Comparison of ENCODE assay signal across 10 mouse cellular contexts in the genomic region with DNA sequence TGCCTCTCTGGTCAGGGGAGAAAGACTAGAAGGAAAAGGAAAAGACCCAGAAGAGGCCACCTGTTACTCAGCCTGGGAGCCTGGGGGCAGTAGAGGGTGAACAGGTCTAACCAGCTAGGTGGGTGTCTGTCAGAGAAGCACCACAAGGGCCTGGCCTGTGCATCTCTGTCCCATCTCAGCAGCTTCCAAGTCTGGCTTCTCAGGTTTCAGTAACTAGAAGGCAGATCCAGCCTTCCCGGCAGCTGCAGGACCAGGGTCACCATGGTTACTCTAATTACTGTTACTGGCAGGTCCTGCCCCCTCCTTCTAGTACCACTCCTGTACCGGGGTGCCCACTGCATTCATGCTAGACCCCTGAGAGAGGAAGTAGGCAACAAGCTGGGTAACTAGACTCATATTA. TPM values are rescaled to one million over a fixed set of nuclear protein-coding genes. Genes with fewer than 3 reads are reported as not detected.
A peak's percentile ranks its signal among the peaks of the same experiment; 100 is the strongest.
DNase-seq lines count a peak whose midpoint lies in the region; ATAC-seq and TF ChIP-seq lines count a peak whose summit lies in the region.
"Had no signal": no experiment of that assay in that cellular context is flagged by ENCODE, and none has a peak within 500 bp of the region (broad histone marks: within the 10 kb centered on the region; RNA-seq: fewer than 3 reads in every experiment).

No protein-coding gene starts in this region.

- no peaks in the 10 kb centered on the region for H3K9me3 ChIP-seq in lung, embryonic 14.5 days (ENCODE audit: low read depth, low read length)
- H3K9me3 ChIP-seq in forebrain, postnatal 0 days (ENCODE audit: low read length): no peaks in the 10 kb centered on the region
- H3K9me3 ChIP-seq in neural tube, embryonic 13.5 days: no peaks in the 10 kb centered on the region

- WGBS in lung, embryonic 14.5 days: 22% methylated on average over 2 of the region's 2 CpGs
- WGBS in forebrain, postnatal 0 days: 6% methylated on average over 2 of the region's 2 CpGs
- 8% methylated on average over 2 of the region's 2 CpGs for WGBS in neural tube, embryonic 13.5 days

- H3K4me2 ChIP-seq in lung, embryonic 14.5 days: no peak overlapping the region
- H3K4me2 ChIP-seq in forebrain, postnatal 0 days (ENCODE audit: low read depth): no peak overlapping the region
- no peak overlapping the region for H3K4me2 ChIP-seq in neural tube, embryonic 13.5 days

- no peak overlapping the region for H3K27ac ChIP-seq in lung, embryonic 14.5 days (ENCODE audit: low read depth)
- no peak overlapping the region for H3K27ac ChIP-seq in forebrain, postnatal 0 days (ENCODE audit: low read depth, low read length)
- no peak overlapping the region for H3K27ac ChIP-seq in neural tube, embryonic 13.5 days (replicated peaks)
- no peak overlapping the region for H3K27ac ChIP-seq in layer of hippocampus, adult 2 months

- TF ChIP-seq CTCF in lung, embryonic 14.5 days (IDR thresholded peaks at IDR 0.05; ENCODE audit: low read depth): no peak
- no peak for TF ChIP-seq CTCF in forebrain, postnatal 0 days (IDR thresholded peaks at IDR 0.05; ENCODE audit: low read depth)
- TF ChIP-seq CTCF in layer of hippocampus, adult 2 months (conservative IDR thresholded peaks at IDR 0.05): no peak

- peak; percentile 36; the same call in 1 of the 2 replicates for ATAC-seq in lung, embryonic 14.5 days (ENCODE audit: insufficient read depth)
- ATAC-seq in forebrain, postnatal 0 days: peak; percentile 34; the same call in 1 of the 2 replicates
- ATAC-seq in neural tube, embryonic 13.5 days (ENCODE audit: low read depth): no peak

- no peak overlapping the region for H3K4me3 ChIP-seq in lung, embryonic 14.5 days (ENCODE audit: low read depth, low read length)
- H3K4me3 ChIP-seq in forebrain, postnatal 0 days (ENCODE audit: low read depth, low read length): no peak overlapping the region
- no peak overlapping the region for H3K4me3 ChIP-seq in neural tube, embryonic 13.5 days
- H3K4me3 ChIP-seq in layer of hippocampus, adult 2 months: no peak overlapping the region
- H3K4me3 ChIP-seq: erythroblast, embryonic 14.5 days had no signal

- no peak for DNase-seq in lung, embryonic 14.5 days
- DNase-seq in lung, postnatal 4 days: no peak
- DNase-seq in embryo, embryonic 10 days (ENCODE audit: low spot score): peak; percentile 70
- no peak for DNase-seq in forebrain, postnatal 0 days
- DNase-seq in testis, postnatal 10 days (ENCODE audit: low spot score): no peak
- DNase-seq in liver: no peak
- DNase-seq in layer of hippocampus, adult 2 months (ENCODE audit: low spot score in 2 of 2): no peak
- DNase-seq: right cerebral cortex, postnatal 4 days had no signal

- H3K36me3 ChIP-seq in lung, embryonic 14.5 days (ENCODE audit: insufficient read depth): peaks cover 64% of the 10 kb centered on the region
- H3K36me3 ChIP-seq in forebrain, postnatal 0 days (ENCODE audit: insufficient read depth): peaks cover 33% of the 10 kb centered on the region
- peaks cover 36% of the 10 kb centered on the region for H3K36me3 ChIP-seq in neural tube, embryonic 13.5 days

- no peaks in the 10 kb centered on the region for H3K27me3 ChIP-seq in lung, embryonic 14.5 days (ENCODE audit: insufficient read depth, low read length)
- no peaks in the 10 kb centered on the region for H3K27me3 ChIP-seq in forebrain, postnatal 0 days (ENCODE audit: insufficient read depth, low read length)
- H3K27me3 ChIP-seq in neural tube, embryonic 13.5 days: no peaks in the 10 kb centered on the region

- no peak overlapping the region for H3K9ac ChIP-seq in lung, embryonic 14.5 days
- no peak overlapping the region for H3K9ac ChIP-seq in forebrain, postnatal 0 days
- H3K9ac ChIP-seq in neural tube, embryonic 13.5 days: peak overlapping the region; percentile 26; the same call in 1 of the 2 replicates

- H3K4me1 ChIP-seq in lung, embryonic 14.5 days (ENCODE audit: insufficient read depth): no peaks in the 10 kb centered on the region
- H3K4me1 ChIP-seq in forebrain, postnatal 0 days (ENCODE audit: insufficient read depth): no peaks in the 10 kb centered on the region
- H3K4me1 ChIP-seq in neural tube, embryonic 13.5 days (replicated peaks): peaks cover 20% of the 10 kb centered on the region

RNA-seq across cellular contexts. Expression of gene Dnmt1, which starts 15.8 kb away (rescaled TPM):
- polyA plus RNA-seq in lung, embryonic 14.5 days (2014; fragmentation: Nextera tagmentation; extraction: Ambion mirVana): 77.0 and 82.1 TPM in 2 replicates
- 83.1 and 101 TPM in 2 replicates for total RNA-seq in forebrain, postnatal 0 days (2014; rRNA removed)
- polyA plus RNA-seq in forebrain, postnatal 0 days (2015; fragmentation: Nextera tagmentation; extraction: Ambion mirVana): 36.2 and 39.9 TPM in 2 replicates
- polyA plus RNA-seq in neural tube, embryonic 13.5 days (2015; fragmentation: Nextera tagmentation; extraction: Ambion mirVana): 54.2 and 63.7 TPM in 2 replicates
- 10 to 100 TPM; 34.5 to 36.2 TPM for total RNA-seq in layer of hippocampus, adult 2 months (2021)

RNA-seq across cellular contexts. Expression of gene S1pr2, which starts 32.7 kb away (rescaled TPM):
- 58.0 and 62.3 TPM in 2 replicates for polyA plus RNA-seq in lung, embryonic 14.5 days (2014; fragmentation: Nextera tagmentation; extraction: Ambion mirVana)
- 3.7 and 4.0 TPM in 2 replicates for total RNA-seq in forebrain, postnatal 0 days (2014; rRNA removed)
- 5.1 and 5.7 TPM in 2 replicates for polyA plus RNA-seq in forebrain, postnatal 0 days (2015; fragmentation: Nextera tagmentation; extraction: Ambion mirVana)
- 9.9 and 10.1 TPM in 2 replicates for polyA plus RNA-seq in neural tube, embryonic 13.5 days (2015; fragmentation: Nextera tagmentation; extraction: Ambion mirVana)
- 1 to 10 TPM; 1.1 to 1.6 TPM for total RNA-seq in layer of hippocampus, adult 2 months (2021)

RNA-seq across cellular contexts. Expression of gene Eif3g, which starts 45.5 kb away (rescaled TPM):
- 295 and 296 TPM in 2 replicates for polyA plus RNA-seq in lung, embryonic 14.5 days (2014; fragmentation: Nextera tagmentation; extraction: Ambion mirVana)
- 129 and 137 TPM in 2 replicates for total RNA-seq in forebrain, postnatal 0 days (2014; rRNA removed)
- 232 and 242 TPM in 2 replicates for polyA plus RNA-seq in forebrain, postnatal 0 days (2015; fragmentation: Nextera tagmentation; extraction: Ambion mirVana)
- polyA plus RNA-seq in neural tube, embryonic 13.5 days (2015; fragmentation: Nextera tagmentation; extraction: Ambion mirVana): 253 and 267 TPM in 2 replicates
- 100 to 1,000 TPM; 122 to 131 TPM for total RNA-seq in layer of hippocampus, adult 2 months (2021)

RNA-seq across cellular contexts. Expression of gene Ppan, which starts 55.9 kb away (rescaled TPM):
- 77.3 and 83.6 TPM in 2 replicates for polyA plus RNA-seq in lung, embryonic 14.5 days (2014; fragmentation: Nextera tagmentation; extraction: Ambion mirVana)
- total RNA-seq in forebrain, postnatal 0 days (2014; rRNA removed): 55.5 and 72.4 TPM in 2 replicates
- 40.7 and 43.1 TPM in 2 replicates for polyA plus RNA-seq in forebrain, postnatal 0 days (2015; fragmentation: Nextera tagmentation; extraction: Ambion mirVana)
- 48.1 and 51.9 TPM in 2 replicates for polyA plus RNA-seq in neural tube, embryonic 13.5 days (2015; fragmentation: Nextera tagmentation; extraction: Ambion mirVana)
- 10 to 100 TPM; 27.5 to 27.6 TPM for total RNA-seq in layer of hippocampus, adult 2 months (2021)

RNA-seq across cellular contexts. Expression of gene Mrpl4, which starts 58.6 kb away (rescaled TPM):
- 156 and 166 TPM in 2 replicates for polyA plus RNA-seq in lung, embryonic 14.5 days (2014; fragmentation: Nextera tagmentation; extraction: Ambion mirVana)
- 59.9 and 77.8 TPM in 2 replicates for total RNA-seq in forebrain, postnatal 0 days (2014; rRNA removed)
- 101 and 111 TPM in 2 replicates for polyA plus RNA-seq in forebrain, postnatal 0 days (2015; fragmentation: Nextera tagmentation; extraction: Ambion mirVana)
- polyA plus RNA-seq in neural tube, embryonic 13.5 days (2015; fragmentation: Nextera tagmentation; extraction: Ambion mirVana): 105 and 110 TPM in 2 replicates
- 10 to 100 TPM; 63.8 to 64.6 TPM for total RNA-seq in layer of hippocampus, adult 2 months (2021)
